Mouse (Mus musculus): ENCODE results near the gene Abhd17c. TPM values are rescaled to one million over a fixed set of nuclear protein-coding genes. Genes with fewer than 3 reads are reported as not detected.
"Not testable (repeated sequence)": the region's sequence is repeated elsewhere in the genome, so short reads cannot be mapped to it uniquely, and the experiment has no call there.

Gene Abhd17c
- polyA plus RNA-seq, 1 experiment = 29.2 TPM

GRCm38 (mm10) chr7:84137779-84138178, 13.9 kb downstream of the Abhd17c start:
- TF ChIP-seq CTCF (IDR thresholded peaks at IDR 0.05; ENCODE audit: control insufficient read depth, insufficient read depth, low read length) (no peak), POLR2A (IDR thresholded peaks at IDR 0.05; ENCODE audit: borderline replicate concordance, control insufficient read depth, low read depth, low read length) (no peak)
- Histone ChIP-seq H3K4me1 (ENCODE audit: control insufficient read depth, insufficient read depth, low read length) (no peaks in the 10 kb centered on the region; the same call in 1 of the 2 replicates), H3K27ac (ENCODE audit: control insufficient read depth, insufficient read depth, low read depth, low read length, poor library complexity) (no peak overlapping the region), H3K4me3 (replicated peaks; ENCODE audit: control insufficient read depth, low read depth, low read length) (no peak overlapping the region)
- 69% methylated on average over 3 of the region's 3 CpGs for WGBS

DNA sequence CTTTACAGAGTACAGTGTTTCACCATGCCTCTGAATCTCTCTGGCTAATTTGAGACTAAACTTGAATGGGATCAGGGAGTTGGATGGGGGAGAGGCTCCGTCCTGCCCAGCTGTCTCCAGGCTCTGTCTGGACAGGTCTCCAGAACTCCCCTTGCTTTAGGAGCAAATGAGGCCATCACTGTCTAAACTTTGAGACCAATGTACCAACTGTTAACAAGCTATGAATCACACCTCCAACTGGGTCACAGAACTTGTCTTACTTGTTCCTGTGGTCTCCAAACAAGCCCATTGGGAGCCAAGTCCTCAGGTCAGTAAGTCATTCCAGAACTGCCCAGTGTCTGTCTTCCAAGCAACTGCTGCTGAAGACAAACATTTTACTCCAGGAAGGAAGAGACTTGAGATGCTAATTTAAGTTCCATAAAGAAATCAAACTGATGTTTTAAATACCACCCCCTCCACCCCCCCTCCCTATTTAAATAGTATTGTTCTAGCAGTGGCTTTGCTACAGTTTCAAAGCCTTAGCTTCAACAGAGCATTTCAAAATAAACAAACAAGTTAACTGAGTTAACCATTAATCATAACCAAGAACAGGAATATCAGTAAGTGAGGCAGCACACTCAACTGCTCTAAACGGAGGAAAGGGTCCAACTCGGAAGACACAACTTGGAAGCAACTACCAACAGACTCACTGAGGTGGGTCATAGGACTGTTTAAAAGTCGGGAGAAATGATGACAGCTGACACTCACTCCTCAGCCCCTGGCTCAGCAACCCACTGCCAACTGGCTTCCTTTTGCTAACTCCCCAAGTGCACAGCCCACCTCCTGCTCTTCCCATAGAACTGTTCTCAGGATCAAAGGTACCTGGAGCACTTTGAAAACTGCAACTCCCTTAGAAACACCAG, 15.6 kb downstream of the Abhd17c start:
- H3K27ac ChIP-seq (ENCODE audit: control insufficient read depth, insufficient read depth, low read depth, low read length, poor library complexity) = no peak overlapping the region
- H3K4me3 ChIP-seq (replicated peaks; ENCODE audit: control insufficient read depth, low read depth, low read length) = no peak overlapping the region
- H3K4me1 ChIP-seq (ENCODE audit: control insufficient read depth, insufficient read depth, low read length) = no peaks in the 10 kb centered on the region; the same call in 1 of the 2 replicates
- TF ChIP-seq CTCF (IDR thresholded peaks at IDR 0.05; ENCODE audit: control insufficient read depth, insufficient read depth, low read length) (no peak), POLR2A (IDR thresholded peaks at IDR 0.05; ENCODE audit: borderline replicate concordance, control insufficient read depth, low read depth, low read length) (no peak)
- WGBS = 76% methylated on average over 4 of the region's 4 CpGs

DNA sequence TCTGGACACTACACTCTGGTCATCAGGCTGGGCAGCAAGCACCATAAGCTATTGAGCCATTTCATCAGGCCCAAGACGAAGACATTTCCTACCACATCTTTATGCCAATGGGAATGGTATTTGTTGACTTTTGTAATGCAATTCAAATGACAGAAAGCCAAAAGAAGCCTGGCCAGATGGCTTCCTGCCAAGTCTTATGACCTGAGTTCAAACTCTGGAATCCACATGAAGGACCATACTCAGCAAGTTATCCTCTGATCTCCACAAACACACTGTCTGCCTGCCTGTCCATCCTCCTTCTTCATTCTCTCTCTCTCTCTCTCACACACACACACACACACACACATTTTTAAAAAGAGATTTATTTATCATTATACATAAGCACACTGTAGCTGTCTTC, 19.0 kb downstream of the Abhd17c start:
- Histone ChIP-seq H3K4me3 (replicated peaks; ENCODE audit: control insufficient read depth, low read depth, low read length) (no peak overlapping the region), H3K4me1 (ENCODE audit: control insufficient read depth, insufficient read depth, low read length) (no peaks in the 10 kb centered on the region; the same call in 1 of the 2 replicates), H3K27ac (ENCODE audit: control insufficient read depth, insufficient read depth, low read depth, low read length, poor library complexity) (no peak overlapping the region)
- no peak for TF ChIP-seq CTCF (IDR thresholded peaks at IDR 0.05; ENCODE audit: control insufficient read depth, insufficient read depth, low read length)
- 82% methylated on average over 1 of the region's 1 CpGs for WGBS

GRCm38 (mm10) chr7:84131736-84132135, 20.0 kb downstream of the Abhd17c start:
- TF ChIP-seq CTCF (IDR thresholded peaks at IDR 0.05; ENCODE audit: control insufficient read depth, insufficient read depth, low read length) = no peak
- Histone ChIP-seq H3K4me3 (replicated peaks; ENCODE audit: control insufficient read depth, low read depth, low read length) (no peak overlapping the region), H3K4me1 (ENCODE audit: control insufficient read depth, insufficient read depth, low read length) (no peaks in the 10 kb centered on the region; the same call in 1 of the 2 replicates), H3K27ac (ENCODE audit: control insufficient read depth, insufficient read depth, low read depth, low read length, poor library complexity) (no peak overlapping the region; the same call in 1 of the 2 replicates)
- WGBS = 82% methylated on average over 4 of the region's 4 CpGs

DNA sequence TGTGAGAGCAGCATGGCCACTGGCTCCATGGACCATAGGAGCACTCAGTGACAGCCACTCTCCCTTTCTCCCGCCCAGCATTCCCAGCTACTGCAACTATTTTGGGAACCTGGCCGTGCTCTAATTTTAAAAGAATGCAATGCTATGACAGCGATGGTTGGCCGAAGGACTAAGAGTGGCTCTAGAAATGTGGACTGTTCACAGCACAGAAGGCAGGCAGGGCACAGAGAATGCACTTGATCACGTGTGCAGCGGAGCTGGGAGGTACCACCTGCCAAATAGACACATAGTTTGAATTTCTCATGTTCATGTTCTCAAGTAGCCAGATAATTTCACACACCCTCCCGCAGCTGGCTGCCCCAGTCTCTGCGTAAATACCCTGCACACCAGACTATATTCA, 23.0 kb downstream of the Abhd17c start:
- Histone ChIP-seq H3K27ac (ENCODE audit: control insufficient read depth, insufficient read depth, low read depth, low read length, poor library complexity) (no peak overlapping the region), H3K4me1 (ENCODE audit: control insufficient read depth, insufficient read depth, low read length) (no peaks in the 10 kb centered on the region), H3K4me3 (replicated peaks; ENCODE audit: control insufficient read depth, low read depth, low read length) (no peak overlapping the region)
- 85% methylated on average over 8 of the region's 8 CpGs for WGBS
- TF ChIP-seq POLR2A (IDR thresholded peaks at IDR 0.05; ENCODE audit: borderline replicate concordance, control insufficient read depth, low read depth, low read length) (no peak), CTCF (IDR thresholded peaks at IDR 0.05; ENCODE audit: control insufficient read depth, insufficient read depth, low read length) (no peak)

- no peak for TF ChIP-seq POLR2A (IDR thresholded peaks at IDR 0.05; ENCODE audit: borderline replicate concordance, control insufficient read depth, low read depth, low read length)
- no peak for TF ChIP-seq CTCF (IDR thresholded peaks at IDR 0.05; ENCODE audit: control insufficient read depth, insufficient read depth, low read length)
- no peaks in the 10 kb centered on the region for H3K4me1 ChIP-seq (ENCODE audit: control insufficient read depth, insufficient read depth, low read length)
- H3K27ac ChIP-seq (ENCODE audit: control insufficient read depth, insufficient read depth, low read depth, low read length, poor library complexity) = no peak overlapping the region
- H3K4me3 ChIP-seq (replicated peaks; ENCODE audit: control insufficient read depth, low read depth, low read length) = no peak overlapping the region
- 69% methylated on average over 1 of the region's 1 CpGs for WGBS
These were observed 26.0 kb downstream of the Abhd17c start for GRCm38 (mm10) chr7:84125730-84126129.

GRCm38 (mm10) chr7:84123651-84124050, 28.0 kb downstream of the Abhd17c start:
- WGBS = 74% methylated on average over 4 of the region's 4 CpGs
- H3K4me1 ChIP-seq (ENCODE audit: control insufficient read depth, insufficient read depth, low read length) = not testable (repeated sequence)

DNA sequence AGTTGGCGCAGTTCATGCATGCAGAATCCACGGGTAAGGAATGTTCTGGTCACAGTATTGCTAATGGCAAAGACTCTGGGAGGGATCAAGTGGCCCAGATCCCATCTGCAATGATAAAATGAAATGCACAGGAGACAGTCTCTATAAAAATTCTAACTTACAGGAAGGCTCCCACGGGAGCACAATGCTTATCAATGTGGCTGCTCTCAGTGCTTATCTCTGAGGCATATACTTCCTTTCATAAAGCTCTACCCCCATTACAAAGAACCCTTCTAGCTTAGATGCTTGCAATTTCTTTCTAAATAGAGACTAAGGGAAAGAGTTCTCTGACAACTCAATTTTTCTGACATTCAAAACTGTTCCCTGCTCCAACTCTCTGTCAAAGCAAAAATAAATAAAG, 29.9 kb downstream of the Abhd17c start:
- H3K27ac ChIP-seq (ENCODE audit: control insufficient read depth, insufficient read depth, low read depth, low read length, poor library complexity) = no peak overlapping the region
- H3K4me3 ChIP-seq (replicated peaks; ENCODE audit: control insufficient read depth, low read depth, low read length) = no peak overlapping the region
- WGBS = 60% methylated on average over 3 of the region's 3 CpGs
- peaks cover 2% of the 10 kb centered on the region; the same call in 1 of the 2 replicates for H3K4me1 ChIP-seq (ENCODE audit: control insufficient read depth, insufficient read depth, low read length)
- TF ChIP-seq POLR2A (IDR thresholded peaks at IDR 0.05; ENCODE audit: borderline replicate concordance, control insufficient read depth, low read depth, low read length) (no peak), CTCF (IDR thresholded peaks at IDR 0.05; ENCODE audit: control insufficient read depth, insufficient read depth, low read length) (no peak)

More at GRCm38 (mm10) chr7:84123651-84124050, 28.0 kb downstream of the Abhd17c start:
- not testable (repeated sequence) for H3K4me3 ChIP-seq (replicated peaks; ENCODE audit: control insufficient read depth, low read depth, low read length); H3K27ac ChIP-seq (ENCODE audit: control insufficient read depth, insufficient read depth, low read depth, low read length, poor library complexity)

All from bone marrow, adult 2 months (tissue).